Comparison of ENCODE assay signal across 19 mouse cellular contexts in the genomic region with DNA sequence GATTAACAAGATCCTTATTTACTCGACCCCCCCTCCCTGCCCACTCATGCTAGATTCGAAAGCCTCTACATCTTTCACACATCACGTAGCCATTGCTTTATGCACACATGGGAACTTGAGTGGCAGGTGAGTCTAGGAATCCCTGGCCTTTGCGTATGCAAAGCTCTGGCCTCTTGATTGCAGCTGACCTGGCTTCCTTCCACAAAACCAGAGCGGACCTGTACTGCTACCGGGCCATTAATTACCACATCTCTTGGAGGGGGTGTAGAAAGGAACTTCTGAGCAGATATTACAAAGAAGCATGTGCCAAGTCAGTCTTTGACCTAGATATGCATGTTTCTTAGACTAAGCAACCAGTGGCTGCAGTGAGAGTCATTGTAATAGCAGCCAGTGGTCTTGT. TPM values are rescaled to one million over a fixed set of nuclear protein-coding genes. Genes with fewer than 3 reads are reported as not detected.
DNase-seq lines count a peak whose midpoint lies in the region; ATAC-seq and TF ChIP-seq lines count a peak whose summit lies in the region.
"Had no signal": no experiment of that assay in that cellular context is flagged by ENCODE, and none has a peak within 500 bp of the region (broad histone marks: within the 10 kb centered on the region; RNA-seq: fewer than 3 reads in every experiment).

No protein-coding gene starts in this region.

- H3K4me3 ChIP-seq in liver, postnatal 0 days (ENCODE audit: low read depth, low read length), result no peak overlapping the region
- no peak overlapping the region for H3K4me3 ChIP-seq in liver, embryonic 12.5 days
- H3K4me3 ChIP-seq: embryonic facial prominence, embryonic 10.5 days; forebrain, embryonic 10.5 days; gastrocnemius, adult 2 months; heart, embryonic 13.5 days; hindbrain, embryonic 12.5 days had no signal

- no peaks in the 10 kb centered on the region for H3K27me3 ChIP-seq in liver, postnatal 0 days (ENCODE audit: insufficient read depth, low read length)
- no peaks in the 10 kb centered on the region for H3K27me3 ChIP-seq in liver, embryonic 12.5 days (replicated peaks)
- H3K27me3 ChIP-seq: heart, embryonic 13.5 days; hindbrain, embryonic 12.5 days had no signal

- 0 out of 2 replicates have a peak, but pooled peaks have one; percentile 16 for ATAC-seq in liver, postnatal 0 days
- no peak for ATAC-seq in liver, embryonic 12.5 days
- ATAC-seq: forebrain, embryonic 14.5 days; hindbrain, embryonic 16.5 days had no signal

- H3K4me1 ChIP-seq in liver, postnatal 0 days (ENCODE audit: insufficient read depth), result peaks cover 13% of the 10 kb centered on the region
- peaks cover 20% of the 10 kb centered on the region for H3K4me1 ChIP-seq in liver, embryonic 12.5 days
- H3K4me1 ChIP-seq: forebrain, embryonic 10.5 days; hindbrain, embryonic 12.5 days had no signal

- TF ChIP-seq EP300 in liver, postnatal 0 days (IDR thresholded peaks at IDR 0.05; ENCODE audit: low read depth), result no peak

- no peaks in the 10 kb centered on the region for H3K9me3 ChIP-seq in liver, postnatal 0 days (ENCODE audit: low read length)
- H3K9me3 ChIP-seq in liver, embryonic 12.5 days (replicated peaks), result 0 out of 2 replicates have a peak, but pooled peaks cover 3% of the 10 kb centered on the region

- intact Hi-C loops in heart, postnatal 14 days (cut with DNase I), result no loop called here

- H3K9ac ChIP-seq in liver, postnatal 0 days (replicated peaks), result no peak overlapping the region
- H3K9ac ChIP-seq in liver, embryonic 12.5 days, result no peak overlapping the region
- H3K9ac ChIP-seq: heart, embryonic 13.5 days; hindbrain, embryonic 12.5 days had no signal

- 64% methylated on average over 6 of the region's 6 CpGs for WGBS in liver, postnatal 0 days (ENCODE audit: insufficient replicate concordance)
- 69% methylated on average over 6 of the region's 6 CpGs for WGBS in liver, embryonic 12.5 days (ENCODE audit: insufficient replicate concordance)

- no peaks in the 10 kb centered on the region for H3K36me3 ChIP-seq in liver, postnatal 0 days (replicated peaks; ENCODE audit: insufficient read depth, low read length)
- H3K36me3 ChIP-seq in liver, embryonic 12.5 days, result no peaks in the 10 kb centered on the region
- H3K36me3 ChIP-seq: embryonic facial prominence, embryonic 10.5 days; forebrain, embryonic 10.5 days; hindbrain, embryonic 12.5 days had no signal

- peak; percentile 69 for DNase-seq in heart, adult 11 months
- DNase-seq in heart, postnatal 14 days, result no peak
- no peak for DNase-seq in liver, postnatal 0 days
- peak; percentile 81 for DNase-seq in gonadal fat pad, adult 2 months (ENCODE audit: low read depth)
- no peak for DNase-seq in kidney, adult 9 months
- DNase-seq in cerebellum, postnatal 25 days, result no peak
- DNase-seq: adrenal gland, postnatal 25 days; cerebellum, adult 18-20 months; cerebellum, adult 9-11 months; gastrocnemius, adult 2 months; gastrocnemius, postnatal 25 days; heart, postnatal 4 days had no signal

- H3K27ac ChIP-seq in liver, postnatal 0 days (ENCODE audit: low read depth), result peak overlapping the region; percentile 29; the same call in 1 of the 2 replicates
- H3K27ac ChIP-seq in liver, embryonic 12.5 days, result no peak overlapping the region
- H3K27ac ChIP-seq: embryonic facial prominence, embryonic 10.5 days; forebrain, embryonic 10.5 days; gastrocnemius, adult 2 months; heart, embryonic 13.5 days; hindbrain, embryonic 12.5 days had no signal

- no peak overlapping the region for H3K4me2 ChIP-seq in liver, postnatal 0 days (ENCODE audit: low read depth, low read length)
- H3K4me2 ChIP-seq in liver, embryonic 12.5 days, result no peak overlapping the region
- H3K4me2 ChIP-seq: heart, embryonic 13.5 days; hindbrain, embryonic 12.5 days had no signal

- no peak for TF ChIP-seq CTCF in liver, postnatal 0 days (IDR thresholded peaks at IDR 0.05; ENCODE audit: low read depth)

RNA-seq across cellular contexts. Expression of a gene that starts 55.4 kb away (rescaled TPM):
- 100 to 1,000 TPM; 150 to 174 TPM for total RNA-seq in heart, postnatal 14 days (2021)
- 2.0 and 3.2 TPM in 2 replicates for polyA plus RNA-seq in liver, postnatal 0 days (2015; fragmentation: Nextera tagmentation; extraction: Ambion mirVana)
- polyA plus RNA-seq in liver, embryonic 12.5 days (2016; fragmentation: Nextera tagmentation; extraction: Ambion mirVana), result 4.0 and 4.1 TPM in 2 replicates
- 51.6 and 53.3 TPM in 2 replicates for polyA plus RNA-seq in gonadal fat pad, adult 2 months (2012; rRNA removed)

Comparison
In these comparisons a context has a peak if more than half of its experiments do, and no peak if none do; other contexts are left out.
1. DNase-seq: peak in heart, adult 11 months (single experiment) and gonadal fat pad, adult 2 months (single experiment); none in heart, postnatal 14 days (0 of 2), liver, postnatal 0 days (single experiment), kidney, adult 9 months (single experiment) and cerebellum, postnatal 25 days (0 of 2).
2. RNA of a gene that starts 55.4 kb away (polyA plus RNA-seq): 51.6 to 53.3 TPM in gonadal fat pad, adult 2 months; 4.0 to 4.1 TPM in liver, embryonic 12.5 days and 2.0 to 3.2 TPM in liver, postnatal 0 days; every median in the first group is over 10 times any median in the second.